Comparison of ENCODE assay signal across 19 mouse cellular contexts in the genomic region with DNA sequence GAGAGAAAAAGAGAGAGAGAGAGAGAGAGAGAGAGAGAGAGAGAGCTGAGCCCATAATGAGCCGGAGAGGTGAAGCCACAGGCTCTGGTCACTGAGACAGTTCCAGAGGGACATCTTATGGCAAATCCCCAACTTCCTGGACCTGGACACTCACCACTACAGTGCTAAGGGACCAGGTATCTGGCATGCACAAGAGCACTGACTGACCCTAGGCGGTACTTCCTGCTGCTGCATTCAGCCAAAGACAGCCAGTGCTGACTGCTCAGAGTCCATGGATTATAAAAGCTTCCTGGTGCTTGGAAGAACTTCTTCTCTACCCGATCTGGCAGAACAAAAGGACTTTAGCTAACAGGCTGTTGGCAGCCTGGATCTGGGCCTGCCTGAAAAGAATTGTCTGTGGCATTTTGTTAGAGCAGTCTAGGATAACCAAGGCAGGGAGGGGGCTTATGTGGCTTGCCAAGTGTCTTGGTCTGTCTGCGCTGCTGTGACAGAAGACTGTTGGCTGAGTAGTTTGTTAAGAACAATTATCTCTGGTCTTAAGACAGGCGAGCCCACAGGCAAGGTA. TPM values are rescaled to one million over a fixed set of nuclear protein-coding genes. Genes with fewer than 3 reads are reported as not detected.
DNase-seq lines count a peak whose midpoint lies in the region; ATAC-seq and TF ChIP-seq lines count a peak whose summit lies in the region.
"Had no signal": no experiment of that assay in that cellular context is flagged by ENCODE, and none has a peak within 500 bp of the region (broad histone marks: within the 10 kb centered on the region; RNA-seq: fewer than 3 reads in every experiment).

No protein-coding gene starts in this region.

- H3K4me2 ChIP-seq in midbrain, embryonic 16.5 days (ENCODE audit: low read length), result no peak overlapping the region
- H3K4me2 ChIP-seq: hindbrain, embryonic 14.5 days; limb, embryonic 15.5 days; neural tube, embryonic 15.5 days had no signal

- H3K9me3 ChIP-seq in midbrain, embryonic 10.5 days (replicated peaks), result peaks cover 10% of the 10 kb centered on the region; the same call in 1 of the 2 replicates
- no peaks in the 10 kb centered on the region for H3K9me3 ChIP-seq in midbrain, embryonic 16.5 days (replicated peaks; ENCODE audit: control insufficient read depth, low read length, poor library complexity, severe bottlenecking)
- H3K9me3 ChIP-seq: G1E; limb, embryonic 15.5 days; neural tube, embryonic 15.5 days had no signal

- 61% methylated on average over 5 of the region's 5 CpGs for WGBS in midbrain, embryonic 10.5 days
- 45% methylated on average over 5 of the region's 5 CpGs for WGBS in midbrain, embryonic 16.5 days
- 45% methylated on average over 5 of the region's 5 CpGs for WGBS in small intestine, adult 2 months

- no peaks in the 10 kb centered on the region for H3K36me3 ChIP-seq in midbrain, embryonic 10.5 days
- H3K36me3 ChIP-seq in midbrain, embryonic 16.5 days (ENCODE audit: control insufficient read depth, insufficient read depth, low read length), result no peaks in the 10 kb centered on the region
- H3K36me3 ChIP-seq in small intestine, adult 2 months (ENCODE audit: control insufficient read depth, insufficient read depth, low read length), result no peaks in the 10 kb centered on the region
- H3K36me3 ChIP-seq: G1E; limb, embryonic 15.5 days; neural tube, embryonic 15.5 days had no signal

- H3K4me3 ChIP-seq in gastrocnemius, adult 2 months, result no peak overlapping the region
- H3K4me3 ChIP-seq in midbrain, embryonic 10.5 days, result no peak overlapping the region
- H3K4me3 ChIP-seq in midbrain, embryonic 16.5 days (ENCODE audit: low read depth, low read length), result no peak overlapping the region
- H3K4me3 ChIP-seq in small intestine, adult 2 months (ENCODE audit: low read depth, low read length), result no peak overlapping the region
- H3K4me3 ChIP-seq: limb, embryonic 15.5 days; neural tube, embryonic 15.5 days had no signal

- intact Hi-C loops in gastrocnemius, adult 2 months (cut with DNase I), result no loop called here
- intact Hi-C loops in gastrocnemius, postnatal 14 days (cut with DNase I; ENCODE audit: low total_unique reads), result no loop called here

- TF ChIP-seq CTCF in gastrocnemius, adult 2 months (IDR thresholded peaks at IDR 0.05), result no peak
- TF ChIP-seq CTCF in brain, embryonic 14.5 days (IDR thresholded peaks at IDR 0.05; ENCODE audit: borderline replicate concordance, extremely low read depth, insufficient read depth, insufficient read length), result no peak
- TF ChIP-seq CTCF in small intestine, adult 2 months (IDR thresholded peaks at IDR 0.05; ENCODE audit: extremely low read depth, insufficient read length, insufficient replicate concordance, low read depth, low read length), result no peak

- H3K9ac ChIP-seq in midbrain, embryonic 16.5 days (ENCODE audit: low read depth, low read length), result no peak overlapping the region
- H3K9ac ChIP-seq: hindbrain, embryonic 14.5 days; limb, embryonic 15.5 days; liver, postnatal 0 days; neural tube, embryonic 15.5 days had no signal

- H3K27me3 ChIP-seq in midbrain, embryonic 10.5 days (ENCODE audit: low read depth, poor library complexity, severe bottlenecking), result no peaks in the 10 kb centered on the region
- no peaks in the 10 kb centered on the region for H3K27me3 ChIP-seq in midbrain, embryonic 16.5 days (ENCODE audit: control insufficient read depth, insufficient read depth, low read depth, low read length)
- no peaks in the 10 kb centered on the region for H3K27me3 ChIP-seq in small intestine, adult 2 months (ENCODE audit: control insufficient read depth, insufficient read depth, low read length)
- H3K27me3 ChIP-seq: limb, embryonic 15.5 days; neural tube, embryonic 15.5 days had no signal

- peak overlapping the region; percentile 8; the same call in 1 of the 2 replicates for H3K27ac ChIP-seq in gastrocnemius, adult 2 months
- peak overlapping the region; percentile 30 for H3K27ac ChIP-seq in midbrain, embryonic 10.5 days (replicated peaks)
- H3K27ac ChIP-seq in midbrain, embryonic 16.5 days (ENCODE audit: low read length), result no peak overlapping the region
- peak overlapping the region; percentile 71 for H3K27ac ChIP-seq in small intestine, adult 2 months (ENCODE audit: insufficient read depth, low read depth, low read length)
- H3K27ac ChIP-seq: hindbrain, embryonic 14.5 days; limb, embryonic 15.5 days; neural tube, embryonic 15.5 days had no signal

- no peak for TF ChIP-seq POLR2A in brain, embryonic 14.5 days (IDR thresholded peaks at IDR 0.05; ENCODE audit: borderline replicate concordance, extremely low read depth, insufficient read depth, insufficient read length, poor library complexity, severe bottlenecking)
- no peak for TF ChIP-seq POLR2A in small intestine, adult 2 months (IDR thresholded peaks at IDR 0.05; ENCODE audit: low read depth, low read length)

- H3K4me1 ChIP-seq in midbrain, embryonic 10.5 days, result peaks cover 28% of the 10 kb centered on the region
- peaks cover 8% of the 10 kb centered on the region for H3K4me1 ChIP-seq in midbrain, embryonic 16.5 days (ENCODE audit: control insufficient read depth, insufficient read depth, low read length)
- peaks cover 16% of the 10 kb centered on the region; the same call in 1 of the 2 replicates for H3K4me1 ChIP-seq in small intestine, adult 2 months (ENCODE audit: control insufficient read depth, insufficient read depth, insufficient read length, low read length)

- DNase-seq in gastrocnemius, adult 2 months, result no peak
- DNase-seq in gastrocnemius, postnatal 14 days, result no peak
- DNase-seq in midbrain, embryonic 10.5 days (ENCODE audit: low spot score), result no peak
- peak; percentile 69 for DNase-seq in brain, embryonic 14.5 days (ENCODE audit: low read depth)
- DNase-seq in adrenal gland, postnatal 36 days, result no peak
- no peak for DNase-seq in embryo, embryonic 10.5 days (ENCODE audit: low spot score)
- DNase-seq: adrenal gland, postnatal 10 days; cerebellum, postnatal 10 days; gastrocnemius, postnatal 36 days; kidney, adult 8-10 months; liver, postnatal 0 days; lung, postnatal 4 days; thymus, postnatal 25 days had no signal

- no peak for ATAC-seq in midbrain, embryonic 16.5 days
- ATAC-seq: liver, postnatal 0 days had no signal

RNA-seq across cellular contexts. Expression of a gene that starts 4.2 kb away (rescaled TPM):
- total RNA-seq in gastrocnemius, adult 2 months (2021), result 1,000 to 10,000 TPM; 3,091 to 7,772 TPM
- 1,000 to 10,000 TPM in 1 of 2 experiments, 100 to 1,000 TPM in 1; 840 to 1,154 TPM for total RNA-seq in gastrocnemius, postnatal 14 days (2021)
- polyA plus RNA-seq in midbrain, embryonic 10.5 days (2016; fragmentation: Nextera tagmentation; extraction: Ambion mirVana), result 0.16 and 0.25 TPM in 2 replicates
- polyA plus RNA-seq in midbrain, embryonic 16.5 days (2015; fragmentation: Nextera tagmentation; extraction: Ambion mirVana), result 0.40 TPM in 1 of 2 replicates, not detected in the other
- 0.26 and 0.33 TPM in 2 replicates for polyA plus RNA-seq in brain, embryonic 14.5 days (2012; rRNA removed)
- not detected in 2 replicates for polyA plus RNA-seq in small intestine, adult 2 months (2012; rRNA removed)
- 1 to 10 TPM in 1 of 2 experiments, under 1 TPM in 1; 0.43 to 1.7 TPM for total RNA-seq in adrenal gland, postnatal 36 days (2021)
- total RNA-seq: G1E had no signal
- polyA plus RNA-seq: G1E had no signal

RNA-seq across cellular contexts. Expression of a gene that starts 10.2 kb away (rescaled TPM):
- total RNA-seq in gastrocnemius, adult 2 months (2021), result 10 to 100 TPM; 27.7 to 71.1 TPM
- total RNA-seq in gastrocnemius, postnatal 14 days (2021), result 10 to 100 TPM; 23.4 to 33.2 TPM
- polyA plus RNA-seq in midbrain, embryonic 10.5 days (2016; fragmentation: Nextera tagmentation; extraction: Ambion mirVana), result not detected in 2 replicates
- polyA plus RNA-seq in midbrain, embryonic 16.5 days (2015; fragmentation: Nextera tagmentation; extraction: Ambion mirVana), result not detected in 2 replicates
- 0.04 and 0.05 TPM in 2 replicates for polyA plus RNA-seq in brain, embryonic 14.5 days (2012; rRNA removed)
- polyA plus RNA-seq in small intestine, adult 2 months (2012; rRNA removed), result 0.39 and 0.53 TPM in 2 replicates
- 10 to 100 TPM; 12.9 to 22.4 TPM for total RNA-seq in adrenal gland, postnatal 36 days (2021)
- polyA plus RNA-seq: G1E; hindbrain, embryonic 14.5 days; liver, postnatal 0 days; neural tube, embryonic 15.5 days had no signal
